Mouse (Mus musculus) myocyte (in vitro differentiated cells): ENCODE measurements around the gene Cela3b.

Experiments used
- CEBPB ChIP-seq: IDR thresholded peaks from 2 replicates; pipeline ENCODE4 v1.6.1; 2011; ENCODE audit warnings: mild to moderate bottlenecking, moderate library complexity; ENCODE audit not compliant: poor library complexity, insufficient read depth, severe bottlenecking
- MAX ChIP-seq: IDR thresholded peaks from one replicate; pipeline ENCODE4 v1.6.1; 2011; ENCODE audit warnings: low read depth, mild to moderate bottlenecking, control low read depth
- POLR2A ChIP-seq: IDR thresholded peaks from one replicate; pipeline ENCODE4 v1.6.1; 2011; ENCODE audit warnings: low read depth, mild to moderate bottlenecking, control low read depth, moderate library complexity; ENCODE audit not compliant: insufficient read length
- SRF ChIP-seq: IDR thresholded peaks from one replicate; pipeline ENCODE4 v1.6.1; 2011; ENCODE audit warnings: low read depth; ENCODE audit not compliant: control insufficient read depth, insufficient read length
- TCF12 ChIP-seq: IDR thresholded peaks from one replicate; pipeline ENCODE4 v1.6.1; 2011; ENCODE audit warnings: mild to moderate bottlenecking, control low read depth; ENCODE audit not compliant: poor library complexity, insufficient read depth, severe bottlenecking
- USF1 ChIP-seq: IDR thresholded peaks from one replicate; pipeline ENCODE4 v1.6.1; 2011; ENCODE audit warnings: low read depth, mild to moderate bottlenecking, control low read depth, moderate library complexity

DNA sequence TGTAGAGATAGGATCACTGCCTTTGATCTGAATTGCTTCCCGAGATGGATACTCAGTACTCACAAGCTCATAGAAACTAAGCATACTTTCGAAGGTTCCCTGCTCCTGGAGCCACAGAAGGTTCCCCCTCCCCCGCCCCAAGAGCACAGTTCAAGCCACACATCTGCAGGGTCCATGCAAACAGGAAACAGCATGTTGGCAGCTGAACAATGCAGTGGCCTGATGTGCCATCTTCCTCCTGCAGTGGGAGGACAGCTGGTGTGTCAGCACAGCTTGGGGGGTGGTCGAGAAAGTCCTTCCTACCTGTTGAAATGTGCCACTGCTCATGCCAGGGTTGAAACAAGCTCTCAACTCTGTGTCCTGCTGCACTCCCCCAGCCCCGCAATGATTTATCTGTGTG, 28.5 kb upstream of the Cela3b start:
- no peak for TF ChIP-seq USF1
- TF ChIP-seq POLR2A, result no peak
- TF ChIP-seq TCF12, result no peak
- TF ChIP-seq MAX, result no peak
- TF ChIP-seq SRF, result no peak
- TF ChIP-seq CEBPB, result no peak
